In genomic region chr10:95508126-95508525, GRCm38 (mm10) we compare ENCODE assay signal across 23 mouse cellular contexts. TPM values are rescaled to one million over a fixed set of nuclear protein-coding genes. Genes with fewer than 3 reads are reported as not detected.
DNase-seq lines count a peak whose midpoint lies in the region; ATAC-seq and TF ChIP-seq lines count a peak whose summit lies in the region.
"Had no signal": no experiment of that assay in that cellular context is flagged by ENCODE, and none has a peak within 500 bp of the region (broad histone marks: within the 10 kb centered on the region; RNA-seq: fewer than 3 reads in every experiment).

No protein-coding gene starts in this region.

- peak overlapping the region; percentile 2; the same call in 1 of the 2 replicates for H3K9ac ChIP-seq in ES-Bruce4 (ENCODE audit: low read depth, poor library complexity, severe bottlenecking)
- no peak overlapping the region for H3K9ac ChIP-seq in hindbrain, embryonic 12.5 days
- H3K9ac ChIP-seq: embryonic facial prominence, embryonic 12.5 days; forebrain, embryonic 13.5 days; forebrain, postnatal 0 days; heart, embryonic 12.5 days had no signal

- TF ChIP-seq POLR2A in ES-Bruce4 (IDR thresholded peaks at IDR 0.05; ENCODE audit: insufficient read depth, low read length): no peak

- intact Hi-C loops in gastrocnemius, adult 2 months (cut with DNase I): no loop called here

- DNase-seq in gastrocnemius, adult 2 months: no peak
- DNase-seq in gastrocnemius, postnatal 10 days: no peak
- DNase-seq in 3T3-L1 (ENCODE audit: low read depth, low spot score): peak; percentile 61
- no peak for DNase-seq in thymus, postnatal 25 days
- DNase-seq in right cerebral cortex, adult 2 months (ENCODE audit: low spot score in 2 of 2): no peak
- DNase-seq: adrenal gland, adult 2 months; adrenal gland, postnatal 25 days; cerebellum, adult 11 months; cerebellum, adult 8-10 months; cerebellum, postnatal 14 days; embryo, embryonic 11 days; forebrain, postnatal 0 days; gastrocnemius, postnatal 36 days; heart, postnatal 36 days had no signal

- no peak overlapping the region for H3K4me3 ChIP-seq in gastrocnemius, adult 2 months
- H3K4me3 ChIP-seq in ES-Bruce4 (ENCODE audit: low read depth, low read length): 0 out of 2 replicates have a peak overlapping the region, but pooled peaks have one; percentile 20
- no peak overlapping the region for H3K4me3 ChIP-seq in brown adipose tissue, adult 24 weeks (ENCODE audit: insufficient read depth, low read depth, low read length)
- H3K4me3 ChIP-seq in hindbrain, embryonic 12.5 days: no peak overlapping the region
- H3K4me3 ChIP-seq: embryonic facial prominence, embryonic 12.5 days; forebrain, embryonic 13.5 days; heart, embryonic 12.5 days had no signal

- no peaks in the 10 kb centered on the region for H3K36me3 ChIP-seq in ES-Bruce4 (ENCODE audit: control insufficient read depth, insufficient read depth, low read length, poor library complexity, severe bottlenecking)
- H3K36me3 ChIP-seq in hindbrain, embryonic 12.5 days: no peaks in the 10 kb centered on the region
- H3K36me3 ChIP-seq: embryonic facial prominence, embryonic 12.5 days; heart, embryonic 12.5 days had no signal

- no peaks in the 10 kb centered on the region for H3K9me3 ChIP-seq in ES-Bruce4 (replicated peaks; ENCODE audit: control insufficient read depth, insufficient read depth, low read length, poor library complexity, severe bottlenecking)
- H3K9me3 ChIP-seq in hindbrain, embryonic 12.5 days (replicated peaks): no peaks in the 10 kb centered on the region
- H3K9me3 ChIP-seq: embryonic facial prominence, embryonic 12.5 days; heart, embryonic 12.5 days had no signal

- peaks cover 2% of the 10 kb centered on the region for H3K4me1 ChIP-seq in ES-Bruce4 (ENCODE audit: control insufficient read depth, insufficient read depth, low read length)
- peaks cover 9% of the 10 kb centered on the region; the same call in 1 of the 2 replicates for H3K4me1 ChIP-seq in brown adipose tissue, adult 24 weeks (ENCODE audit: control insufficient read depth, insufficient read depth, insufficient read length, low read length)
- no peaks in the 10 kb centered on the region for H3K4me1 ChIP-seq in hindbrain, embryonic 12.5 days
- H3K4me1 ChIP-seq: embryonic facial prominence, embryonic 12.5 days; forebrain, embryonic 13.5 days; heart, embryonic 12.5 days had no signal

- ATAC-seq in hindbrain, embryonic 12.5 days (ENCODE audit: low FRiP score): no peak
- ATAC-seq: forebrain, embryonic 13.5 days; forebrain, postnatal 0 days; hindbrain, embryonic 16.5 days; intestine, postnatal 0 days; Patski had no signal

- TF ChIP-seq CTCF in gastrocnemius, adult 2 months (IDR thresholded peaks at IDR 0.05): no peak
- no peak for TF ChIP-seq CTCF in ES-Bruce4 (IDR thresholded peaks at IDR 0.05; ENCODE audit: low read depth, low read length)

- 86% methylated on average over 8 of the region's 8 CpGs for WGBS in hindbrain, embryonic 12.5 days

- TF ChIP-seq EP300 in ES-Bruce4 (IDR thresholded peaks at IDR 0.05; ENCODE audit: insufficient read depth, low read depth, low read length): no peak

- no peaks in the 10 kb centered on the region for H3K27me3 ChIP-seq in ES-Bruce4 (ENCODE audit: control insufficient read depth, insufficient read depth, low read length, poor library complexity, severe bottlenecking)
- H3K27me3 ChIP-seq in hindbrain, embryonic 12.5 days: no peaks in the 10 kb centered on the region
- H3K27me3 ChIP-seq: embryonic facial prominence, embryonic 12.5 days; forebrain, embryonic 13.5 days; heart, embryonic 12.5 days; Patski had no signal

- no peak overlapping the region for H3K4me2 ChIP-seq in hindbrain, embryonic 12.5 days (replicated peaks)
- H3K4me2 ChIP-seq: embryonic facial prominence, embryonic 12.5 days; forebrain, embryonic 13.5 days; heart, embryonic 12.5 days had no signal

- peak overlapping the region; percentile 61 for H3K27ac ChIP-seq in gastrocnemius, adult 2 months
- no peak overlapping the region for H3K27ac ChIP-seq in ES-Bruce4 (ENCODE audit: insufficient read depth, low read length)
- H3K27ac ChIP-seq in brown adipose tissue, adult 24 weeks (replicated peaks; ENCODE audit: low read depth, low read length): peak overlapping the region; percentile 40; the same call in 1 of the 2 replicates
- H3K27ac ChIP-seq in hindbrain, embryonic 12.5 days: no peak overlapping the region
- H3K27ac ChIP-seq: embryonic facial prominence, embryonic 12.5 days; forebrain, embryonic 13.5 days had no signal

RNA-seq across cellular contexts. Expression of gene Mrpl42, which starts 6.4 kb away (rescaled TPM):
- 100 to 1,000 TPM; 307 to 392 TPM for total RNA-seq in gastrocnemius, adult 2 months (2021)
- total RNA-seq in gastrocnemius, postnatal 10 days (2021): 100 to 1,000 TPM; 222 to 273 TPM
- polyA plus RNA-seq in ES-Bruce4 (2011; ENCODE audit: insufficient read depth, insufficient read length, low read depth, missing spikeins): 238 and 240 TPM in 2 replicates
- 749 and 770 TPM in 2 replicates for polyA plus RNA-seq in brown adipose tissue, adult 24 weeks (2012; ENCODE audit: insufficient read depth, insufficient read length, missing spikeins)
- 246 and 265 TPM in 2 replicates for polyA plus RNA-seq in hindbrain, embryonic 12.5 days (2016; fragmentation: Nextera tagmentation; extraction: Ambion mirVana)

RNA-seq across cellular contexts. Expression of gene Ube2n, which starts 6.8 kb away (rescaled TPM):
- 10 to 100 TPM; 71.3 to 75.6 TPM for total RNA-seq in gastrocnemius, adult 2 months (2021)
- total RNA-seq in gastrocnemius, postnatal 10 days (2021): 100 to 1,000 TPM; 111 to 139 TPM
- 280 and 301 TPM in 2 replicates for polyA plus RNA-seq in ES-Bruce4 (2011; ENCODE audit: insufficient read depth, insufficient read length, low read depth, missing spikeins)
- 99.2 and 117 TPM in 2 replicates for polyA plus RNA-seq in brown adipose tissue, adult 24 weeks (2012; ENCODE audit: insufficient read depth, insufficient read length, missing spikeins)
- 367 and 390 TPM in 2 replicates for polyA plus RNA-seq in hindbrain, embryonic 12.5 days (2016; fragmentation: Nextera tagmentation; extraction: Ambion mirVana)

RNA-seq across cellular contexts. Expression of gene Nudt4, which starts 55.8 kb away (rescaled TPM):
- 100 to 1,000 TPM; 182 to 332 TPM for total RNA-seq in gastrocnemius, adult 2 months (2021)
- 100 to 1,000 TPM; 212 to 218 TPM for total RNA-seq in gastrocnemius, postnatal 10 days (2021)
- polyA plus RNA-seq in ES-Bruce4 (2011; ENCODE audit: insufficient read depth, insufficient read length, low read depth, missing spikeins): 128 and 133 TPM in 2 replicates
- 168 and 234 TPM in 2 replicates for polyA plus RNA-seq in brown adipose tissue, adult 24 weeks (2012; ENCODE audit: insufficient read depth, insufficient read length, missing spikeins)
- polyA plus RNA-seq in hindbrain, embryonic 12.5 days (2016; fragmentation: Nextera tagmentation; extraction: Ambion mirVana): 123 and 126 TPM in 2 replicates

Comparison
In these comparisons a context has a peak if more than half of its experiments do, and no peak if none do; other contexts are left out.
1. H3K27ac ChIP-seq: peak in gastrocnemius, adult 2 months (single experiment) and brown adipose tissue, adult 24 weeks (single experiment); none in ES-Bruce4 (single experiment) and hindbrain, embryonic 12.5 days (single experiment).